Mouse (Mus musculus) brain, embryonic 14.5 days (tissue): ENCODE measurements at regions not wholly inside any gene's neighbourhood (a gene's known extent, or its start where the extent isn't known, plus 50 kb on each side); places are given as distances from the start of the nearest gene placed in this dataset.

Source experiments
- DNase-seq: peaks from one replicate; pipeline ENCODE4 v3.0.0-alpha.2; 2011; ENCODE audit warnings: low read depth
- CTCF ChIP-seq: fragments of 200-500 bp; IDR thresholded peaks from 2 replicates; pipeline ENCODE4 v1.5.1; 2012; ENCODE audit warnings: inconsistent platforms, mild to moderate bottlenecking, moderate library complexity, borderline replicate concordance; ENCODE audit not compliant: insufficient read depth, insufficient read length; ENCODE audit errors: extremely low read depth
- POLR2A ChIP-seq: fragments of 200-500 bp; IDR thresholded peaks from 2 replicates; pipeline ENCODE4 v1.6.1; 2012; ENCODE audit warnings: mild to moderate bottlenecking, inconsistent platforms, borderline replicate concordance; ENCODE audit not compliant: poor library complexity, insufficient read depth, insufficient read length, severe bottlenecking; ENCODE audit errors: extremely low read depth

DNA sequence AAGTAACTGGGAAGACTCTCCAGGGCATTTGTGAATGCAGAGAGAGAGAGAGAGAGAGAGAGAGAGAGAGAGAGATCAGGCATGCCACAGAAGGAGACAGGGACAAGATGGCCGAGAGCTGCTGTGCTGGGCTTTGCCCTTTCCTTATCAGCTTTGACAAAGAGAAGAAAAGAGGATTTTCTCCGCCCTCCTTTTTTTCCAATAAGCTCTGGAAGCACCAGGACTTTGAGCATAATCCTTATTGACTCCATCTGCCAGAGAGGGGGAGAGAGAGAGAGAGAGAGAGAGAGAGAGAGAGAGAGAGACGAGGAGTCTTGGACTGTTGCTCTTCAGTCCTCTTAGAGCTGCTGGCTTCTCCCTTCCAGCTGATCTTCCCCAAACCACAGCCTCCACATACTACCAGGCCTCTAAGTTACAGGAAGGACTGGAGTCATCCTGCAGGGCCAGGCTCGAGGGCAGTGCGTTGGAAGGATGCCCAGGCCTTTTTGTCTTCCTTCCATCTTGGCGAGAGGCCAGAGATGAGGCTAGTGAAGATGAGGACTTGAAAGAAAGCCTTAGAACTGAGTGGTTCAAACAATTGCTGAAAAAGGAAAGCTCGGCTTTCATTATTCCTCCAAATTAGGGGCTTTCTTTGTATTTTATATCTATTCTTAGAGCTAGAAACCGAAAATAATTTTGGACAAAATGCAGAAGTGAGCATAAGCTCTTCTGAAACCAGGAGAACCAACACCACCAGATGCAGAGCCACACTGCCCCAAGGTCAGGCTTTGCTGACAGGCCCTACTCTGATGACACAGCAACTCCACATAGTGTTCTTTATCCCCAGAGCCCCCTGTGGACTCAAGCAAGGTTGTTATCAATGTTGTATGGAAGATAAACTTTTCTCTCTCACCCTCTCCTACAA lies 59.3 kb upstream of the Kcnd3 start:
- DNase-seq, result peak; percentile 81
- TF ChIP-seq POLR2A, result no peak
- no peak for TF ChIP-seq CTCF
